ENCODE assay signal across 8 mouse cellular contexts in genomic region chr7:102248691-102249404, GRCm38 (mm10). TPM values are rescaled to one million over a fixed set of nuclear protein-coding genes. Genes with fewer than 3 reads are reported as not detected.
DNase-seq lines count a peak whose midpoint lies in the region; ATAC-seq and TF ChIP-seq lines count a peak whose summit lies in the region.

No protein-coding gene starts in this region.

- ATAC-seq in hindbrain, embryonic 13.5 days (ENCODE audit: low FRiP score), result no peak
- ATAC-seq in stomach, postnatal 0 days (ENCODE audit: low FRiP score, low TSS enrichment), result no peak

- H3K27ac ChIP-seq in heart, adult 2 months, result peak overlapping the region; percentile 99
- peak overlapping the region; percentile 67; the same call in 1 of the 2 replicates for H3K27ac ChIP-seq in hindbrain, embryonic 13.5 days
- peak overlapping the region; percentile 96; the same call in 1 of the 2 replicates for H3K27ac ChIP-seq in stomach, postnatal 0 days (replicated peaks)

- H3K4me2 ChIP-seq in hindbrain, embryonic 13.5 days, result peak overlapping the region; percentile 90
- H3K4me2 ChIP-seq in stomach, postnatal 0 days (replicated peaks; ENCODE audit: low read depth), result peak overlapping the region; percentile 72

- H3K79me2 ChIP-seq in heart, adult 2 months (replicated peaks; ENCODE audit: control insufficient read depth, insufficient read depth, low read length), result peaks cover 2% of the 10 kb centered on the region

- intact Hi-C loops in heart, adult 2 months (cut with DNase I), result no loop called here
- intact Hi-C loops in heart, postnatal 36 days (cut with DNase I), result no loop called here

- no peak for TF ChIP-seq EP300 in heart, adult 2 months (IDR thresholded peaks at IDR 0.05; ENCODE audit: insufficient read depth, low read depth, low read length)
- TF ChIP-seq EP300 in stomach, postnatal 0 days (optimal IDR thresholded peaks at IDR 0.05), result no peak

- no peak for TF ChIP-seq POLR2A in heart, adult 2 months (IDR thresholded peaks at IDR 0.05; ENCODE audit: insufficient read depth, low read depth, low read length)

- H3K9ac ChIP-seq in heart, adult 2 months (ENCODE audit: low read depth, low read length), result peak overlapping the region; percentile 97
- peak overlapping the region; percentile 85 for H3K9ac ChIP-seq in hindbrain, embryonic 13.5 days
- H3K9ac ChIP-seq in stomach, postnatal 0 days (ENCODE audit: low read length), result peak overlapping the region; percentile 91

- no peaks in the 10 kb centered on the region for H3K9me3 ChIP-seq in hindbrain, embryonic 13.5 days
- H3K9me3 ChIP-seq in megakaryocyte, embryonic 14.5 days, result no peaks in the 10 kb centered on the region
- H3K9me3 ChIP-seq in stomach, postnatal 0 days (ENCODE audit: control insufficient read depth, low read length), result no peaks in the 10 kb centered on the region

- peaks cover 28% of the 10 kb centered on the region for H3K4me1 ChIP-seq in heart, adult 2 months (ENCODE audit: control insufficient read depth, insufficient read depth, low read length)
- H3K4me1 ChIP-seq in hindbrain, embryonic 13.5 days (replicated peaks), result peaks cover 49% of the 10 kb centered on the region
- H3K4me1 ChIP-seq in megakaryocyte, embryonic 14.5 days, result peaks cover 79% of the 10 kb centered on the region
- peaks cover 20% of the 10 kb centered on the region for H3K4me1 ChIP-seq in stomach, postnatal 0 days (replicated peaks; ENCODE audit: control insufficient read depth, insufficient read depth)

- no peak for TF ChIP-seq CTCF in heart, adult 2 months (IDR thresholded peaks at IDR 0.05)
- TF ChIP-seq CTCF in stomach, postnatal 0 days (IDR thresholded peaks at IDR 0.05; ENCODE audit: low read depth), result no peak

- no peaks in the 10 kb centered on the region for H3K27me3 ChIP-seq in heart, adult 2 months (ENCODE audit: control insufficient read depth, insufficient read depth, low read length)
- H3K27me3 ChIP-seq in hindbrain, embryonic 13.5 days, result no peaks in the 10 kb centered on the region
- H3K27me3 ChIP-seq in megakaryocyte, embryonic 14.5 days (replicated peaks), result no peaks in the 10 kb centered on the region
- H3K27me3 ChIP-seq in stomach, postnatal 0 days (ENCODE audit: control insufficient read depth, insufficient read depth, low read length), result no peaks in the 10 kb centered on the region

- peaks cover 4% of the 10 kb centered on the region; the same call in 1 of the 2 replicates for H3K36me3 ChIP-seq in heart, adult 2 months (ENCODE audit: control insufficient read depth, insufficient read depth, low read length)
- no peaks in the 10 kb centered on the region for H3K36me3 ChIP-seq in hindbrain, embryonic 13.5 days
- peaks cover 33% of the 10 kb centered on the region for H3K36me3 ChIP-seq in megakaryocyte, embryonic 14.5 days (replicated peaks; ENCODE audit: low read length)
- H3K36me3 ChIP-seq in stomach, postnatal 0 days (ENCODE audit: control insufficient read depth, insufficient read depth, low read length), result no peaks in the 10 kb centered on the region

- no peak for DNase-seq in heart, adult 2 months
- DNase-seq in heart, postnatal 36 days, result no peak
- peak; percentile 47 for DNase-seq in c-Kit-positive CD71-negative TER-119-negative erythroid progenitor cells, embryonic 14.5 days (ENCODE audit: low read depth)
- DNase-seq in stomach, postnatal 0 days (ENCODE audit: low spot score), result no peak
- no peak for DNase-seq in adrenal gland, postnatal 10 days
- no peak for DNase-seq in embryo, embryonic 10 days (ENCODE audit: low spot score)

- peak overlapping the region; percentile 78 for H3K4me3 ChIP-seq in heart, adult 2 months
- H3K4me3 ChIP-seq in hindbrain, embryonic 13.5 days, result peak overlapping the region; percentile 68
- H3K4me3 ChIP-seq in megakaryocyte, embryonic 14.5 days (replicated peaks), result peak overlapping the region; percentile 96
- peak overlapping the region; percentile 88 for H3K4me3 ChIP-seq in stomach, postnatal 0 days (ENCODE audit: low read depth, low read length)

- 16% methylated on average over 16 of the region's 16 CpGs for WGBS in heart, adult 2 months
- 33% methylated on average over 16 of the region's 16 CpGs for WGBS in hindbrain, embryonic 13.5 days
- WGBS in stomach, postnatal 0 days, result 10% methylated on average over 16 of the region's 16 CpGs

RNA-seq across cellular contexts. Expression of gene Rhog, which starts 7.0 kb away (rescaled TPM):
- total RNA-seq in heart, adult 2 months (2021), result 10 to 100 TPM; 22.4 to 26.3 TPM
- 22.5 and 34.2 TPM in 2 replicates for polyA plus RNA-seq in heart, adult 2 months (2012; rRNA removed)
- 10 to 100 TPM; 24.7 to 35.3 TPM for total RNA-seq in heart, postnatal 36 days (2021)
- 19.1 and 21.0 TPM in 2 replicates for polyA plus RNA-seq in hindbrain, embryonic 13.5 days (2015; fragmentation: Nextera tagmentation; extraction: Ambion mirVana)
- 210 and 238 TPM in 2 replicates for polyA plus RNA-seq in megakaryocyte, embryonic 14.5 days (2012; ENCODE audit: insufficient read depth, low replicate concordance)
- 52.1 and 53.1 TPM in 2 replicates for polyA plus RNA-seq in stomach, postnatal 0 days (2015; fragmentation: Nextera tagmentation; extraction: Ambion mirVana)
- total RNA-seq in adrenal gland, postnatal 10 days (2021), result 10 to 100 TPM; 47.9 to 57.5 TPM

RNA-seq across cellular contexts. Expression of gene Stim1, which starts 18.8 kb away (rescaled TPM):
- total RNA-seq in heart, adult 2 months (2021), result 10 to 100 TPM; 23.9 to 24.1 TPM
- 22.8 and 26.8 TPM in 2 replicates for polyA plus RNA-seq in heart, adult 2 months (2012; rRNA removed)
- 10 to 100 TPM; 21.8 to 29.7 TPM for total RNA-seq in heart, postnatal 36 days (2021)
- 9.6 and 9.9 TPM in 2 replicates for polyA plus RNA-seq in hindbrain, embryonic 13.5 days (2015; fragmentation: Nextera tagmentation; extraction: Ambion mirVana)
- polyA plus RNA-seq in megakaryocyte, embryonic 14.5 days (2012; ENCODE audit: insufficient read depth, low replicate concordance), result 106 and 312 TPM in 2 replicates
- polyA plus RNA-seq in stomach, postnatal 0 days (2015; fragmentation: Nextera tagmentation; extraction: Ambion mirVana), result 26.4 and 29.5 TPM in 2 replicates
- 10 to 100 TPM; 76.4 to 77.1 TPM for total RNA-seq in adrenal gland, postnatal 10 days (2021)

RNA-seq across cellular contexts. Expression of gene Pgap2, which starts 38.8 kb away (rescaled TPM):
- 10 to 100 TPM; 59.7 to 65.4 TPM for total RNA-seq in heart, adult 2 months (2021)
- polyA plus RNA-seq in heart, adult 2 months (2012; rRNA removed), result 111 and 124 TPM in 2 replicates
- total RNA-seq in heart, postnatal 36 days (2021), result 10 to 100 TPM; 67.3 to 73.6 TPM
- 48.0 and 53.0 TPM in 2 replicates for polyA plus RNA-seq in hindbrain, embryonic 13.5 days (2015; fragmentation: Nextera tagmentation; extraction: Ambion mirVana)
- 8.0 and 17.3 TPM in 2 replicates for polyA plus RNA-seq in megakaryocyte, embryonic 14.5 days (2012; ENCODE audit: insufficient read depth, low replicate concordance)
- polyA plus RNA-seq in stomach, postnatal 0 days (2015; fragmentation: Nextera tagmentation; extraction: Ambion mirVana), result 88.2 and 89.6 TPM in 2 replicates
- 100 to 1,000 TPM in 1 of 2 experiments, 10 to 100 TPM in 1; 86.1 to 109 TPM for total RNA-seq in adrenal gland, postnatal 10 days (2021)

RNA-seq across cellular contexts. Expression of gene Nup98, which starts 38.9 kb away (rescaled TPM):
- total RNA-seq in heart, adult 2 months (2021), result 10 to 100 TPM; 31.9 to 32.9 TPM
- polyA plus RNA-seq in heart, adult 2 months (2012; rRNA removed), result 9.9 and 15.6 TPM in 2 replicates
- total RNA-seq in heart, postnatal 36 days (2021), result 10 to 100 TPM; 31.0 to 31.8 TPM
- polyA plus RNA-seq in hindbrain, embryonic 13.5 days (2015; fragmentation: Nextera tagmentation; extraction: Ambion mirVana), result 23.4 and 25.0 TPM in 2 replicates
- polyA plus RNA-seq in megakaryocyte, embryonic 14.5 days (2012; ENCODE audit: insufficient read depth, low replicate concordance), result 0.81 and 1.1 TPM in 2 replicates
- 12.1 and 12.3 TPM in 2 replicates for polyA plus RNA-seq in stomach, postnatal 0 days (2015; fragmentation: Nextera tagmentation; extraction: Ambion mirVana)
- total RNA-seq in adrenal gland, postnatal 10 days (2021), result 10 to 100 TPM; 49.4 to 49.7 TPM
